Mouse (Mus musculus) brain, embryonic 14.5 days (tissue): ENCODE data around the gene Miox.

Source experiments
- CTCF ChIP-seq: fragments of 200-500 bp; IDR thresholded peaks from 2 replicates; pipeline ENCODE4 v1.5.1; 2012; ENCODE audit warnings: inconsistent platforms, mild to moderate bottlenecking, moderate library complexity, borderline replicate concordance; ENCODE audit not compliant: insufficient read depth, insufficient read length; ENCODE audit errors: extremely low read depth
- POLR2A ChIP-seq: fragments of 200-500 bp; IDR thresholded peaks from 2 replicates; pipeline ENCODE4 v1.6.1; 2012; ENCODE audit warnings: mild to moderate bottlenecking, inconsistent platforms, borderline replicate concordance; ENCODE audit not compliant: poor library complexity, insufficient read depth, insufficient read length, severe bottlenecking; ENCODE audit errors: extremely low read depth

- TF ChIP-seq POLR2A (no peak), CTCF (peak; percentile 16; the same call in 1 of the 2 replicates)
Measured at GRCm38 (mm10) chr15:89314511-89315189, 19.5 kb upstream of the Miox start.
